Mouse (Mus musculus): ENCODE measurements at regions not wholly inside any gene's neighbourhood (a gene's known extent, or its start where the extent isn't known, plus 50 kb on each side); places are given as distances from the start of the nearest gene placed in this dataset.

GRCm38 (mm10) chr10:117534478-117534877, 94.8 kb upstream of the Cpm start:
- H3K4me1 ChIP-seq (ENCODE audit: control insufficient read depth in 1 of 2, insufficient read depth in 2 of 2), result peaks cover 8 to 27% of the 10 kb centered on the region in 2 experiments
- H3K9me3 ChIP-seq (replicated peaks; ENCODE audit: low read length), result peaks cover 12% of the 10 kb centered on the region
- no peak overlapping the region for H3K27ac ChIP-seq (ENCODE audit: insufficient read depth, low read depth)
- dilution Hi-C loops (cut with MboI; ENCODE audit: extremely low pct_ligation_motif_present, extremely low pct_unique_long_range_greater_than_20kb, low sequenced_read_pairs), result no loop called here
- DNase-seq (ENCODE audit: extremely low read depth), result no peak
- no peak overlapping the region for H3K4me2 ChIP-seq (ENCODE audit: insufficient read depth, low read depth, poor library complexity, severe bottlenecking)
- H3K79me2 ChIP-seq (replicated peaks; ENCODE audit: control insufficient read depth, extremely low read depth, insufficient read depth, poor library complexity, severe bottlenecking), result no peaks in the 10 kb centered on the region
- in situ Hi-C loops (cut with MboI; ENCODE audit: low pct_ligation_motif_present, low pct_unique_long_range_greater_than_20kb, low sequenced_read_pairs), result no loop called here
- H3K4me3 ChIP-seq (replicated peaks in 1 of 3; ENCODE audit: low read depth in 2 of 3, low read length in 2 of 3, poor library complexity in 1 of 3), result no peak overlapping the region
- TF ChIP-seq E2F4 (IDR thresholded peaks at IDR 0.05; ENCODE audit: insufficient replicate concordance, low read depth, low read length), result no peak
- TF ChIP-seq POLR2A (IDR thresholded peaks at IDR 0.05; ENCODE audit: low read depth, low read length), result no peak
- no peak for TF ChIP-seq MAX (IDR thresholded peaks at IDR 0.05; ENCODE audit: low read length)
- TF ChIP-seq NRF1 (IDR thresholded peaks at IDR 0.05; ENCODE audit: low read depth, low read length), result no peak
- TF ChIP-seq ZMIZ1 (IDR thresholded peaks at IDR 0.05; ENCODE audit: low read depth, low read length), result no peak
- H3K27me3 ChIP-seq (replicated peaks), result peaks cover 4% of the 10 kb centered on the region
- H3K9ac ChIP-seq (ENCODE audit: insufficient read depth, low read depth), result no peak overlapping the region
- H3K36me3 ChIP-seq (replicated peaks in 1 of 2; ENCODE audit: control insufficient read depth in 1 of 2, insufficient read depth in 1 of 2, low read length in 1 of 2), result no peaks in the 10 kb centered on the region

DNA sequence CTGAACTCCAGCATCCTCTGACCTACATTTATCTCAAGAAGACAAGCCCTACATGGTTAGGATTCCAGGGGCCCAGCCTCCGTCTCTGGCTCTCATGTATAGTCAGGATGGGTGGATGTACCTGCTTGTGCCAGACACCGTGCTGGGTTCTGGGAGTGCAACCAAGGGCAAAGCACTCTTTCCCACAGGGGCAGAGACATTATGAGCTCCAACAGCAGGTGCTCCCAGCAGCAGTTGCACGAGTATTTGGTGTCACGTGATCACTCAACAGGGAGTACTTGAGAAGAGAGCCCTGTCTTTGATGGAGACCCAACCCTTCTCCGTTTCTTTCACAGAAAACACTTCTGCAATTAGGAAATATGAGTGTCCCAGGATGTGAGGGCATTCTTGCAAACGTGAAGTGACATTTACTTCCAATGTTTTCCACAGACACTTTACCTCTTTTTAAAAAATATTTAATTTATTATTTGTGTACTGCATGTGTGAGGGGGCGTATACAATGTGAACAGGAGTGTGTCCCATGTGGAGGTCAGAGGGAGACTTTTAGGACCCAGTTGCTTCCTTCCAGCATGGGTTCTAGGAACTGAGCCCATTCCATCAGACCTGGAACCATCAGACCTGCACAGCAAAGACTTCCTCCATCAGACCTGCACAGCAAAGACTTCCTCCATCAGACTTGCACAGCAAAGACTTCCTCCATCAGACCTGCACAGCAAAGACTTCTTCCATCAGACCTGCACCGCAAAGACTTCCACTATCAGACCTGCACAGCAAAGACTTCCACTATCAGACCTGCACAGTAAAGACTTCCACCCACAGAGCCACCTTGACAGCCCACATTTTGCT, 95.5 kb upstream of the Cpm start:
- H3K4me1 ChIP-seq (ENCODE audit: control insufficient read depth in 1 of 2, insufficient read depth in 2 of 2), result peaks cover 8 to 27% of the 10 kb centered on the region in 2 experiments
- TF ChIP-seq ZMIZ1 (IDR thresholded peaks at IDR 0.05; ENCODE audit: low read depth, low read length) (no peak), ZC3H11A (IDR thresholded peaks at IDR 0.05; ENCODE audit: low read depth, low read length) (no peak), ZNF384 (IDR thresholded peaks at IDR 0.05; ENCODE audit: low read depth, low read length) (no peak), GABPA (IDR thresholded peaks at IDR 0.05; ENCODE audit: insufficient replicate concordance, low read depth, low read length) (no peak), ETS1 (conservative IDR thresholded peaks at IDR 0.05; ENCODE audit: low read depth, low read length) (no peak), HCFC1 (IDR thresholded peaks at IDR 0.05; ENCODE audit: low read depth, low read length) (no peak), MAFK (IDR thresholded peaks at IDR 0.05; ENCODE audit: insufficient replicate concordance, low read length) (no peak), E2F4 (IDR thresholded peaks at IDR 0.05; ENCODE audit: insufficient replicate concordance, low read depth, low read length) (no peak)
- peaks cover 12% of the 10 kb centered on the region for H3K9me3 ChIP-seq (replicated peaks; ENCODE audit: low read length)
- H3K27me3 ChIP-seq (replicated peaks), result peaks cover 4% of the 10 kb centered on the region
- H3K4me3 ChIP-seq (replicated peaks in 1 of 3; ENCODE audit: low read depth in 2 of 3, low read length in 2 of 3, poor library complexity in 1 of 3), result no peak overlapping the region
- no peak overlapping the region for H3K27ac ChIP-seq (ENCODE audit: insufficient read depth, low read depth)
- DNase-seq (ENCODE audit: extremely low read depth), result no peak
- dilution Hi-C loops (cut with MboI; ENCODE audit: extremely low pct_ligation_motif_present, extremely low pct_unique_long_range_greater_than_20kb, low sequenced_read_pairs), result no loop called here
- H3K79me2 ChIP-seq (replicated peaks; ENCODE audit: control insufficient read depth, extremely low read depth, insufficient read depth, poor library complexity, severe bottlenecking), result no peaks in the 10 kb centered on the region
- in situ Hi-C loops (cut with MboI; ENCODE audit: low pct_ligation_motif_present, low pct_unique_long_range_greater_than_20kb, low sequenced_read_pairs), result no loop called here
- no peak overlapping the region for H3K9ac ChIP-seq (ENCODE audit: insufficient read depth, low read depth)
- no peak overlapping the region for H3K4me2 ChIP-seq (ENCODE audit: insufficient read depth, low read depth, poor library complexity, severe bottlenecking)
- H3K36me3 ChIP-seq (replicated peaks in 1 of 2; ENCODE audit: control insufficient read depth in 1 of 2, insufficient read depth in 1 of 2, low read length in 1 of 2), result no peaks in the 10 kb centered on the region

All from CH12.LX (cell line).